Mouse (Mus musculus): ENCODE measurements around the gene Ptges2. TPM values are rescaled to one million over a fixed set of nuclear protein-coding genes. Genes with fewer than 3 reads are reported as not detected.

Gene Ptges2
- polyA plus RNA-seq, 1 experiment from 2014 or later, result 44.8 TPM

- Histone ChIP-seq H3K36me3 (ENCODE audit: insufficient read depth, low read length) (no peaks in the 10 kb centered on the region), H3K4me1 (replicated peaks; ENCODE audit: insufficient read depth, low read length) (peaks cover 45% of the 10 kb centered on the region)
These were observed 33.7 kb downstream of the Ptges2 start for GRCm38 (mm10) chr2:32429215-32429891.

GRCm38 (mm10) chr2:32430701-32431676 is 35.3 kb downstream of the Ptges2 start:
- no peak for TF ChIP-seq CTCF (IDR thresholded peaks at IDR 0.05; ENCODE audit: low read depth)
- peak overlapping the region; percentile 56 for H3K4me2 ChIP-seq (ENCODE audit: low read length)
- peak overlapping the region; percentile 49 for H3K9ac ChIP-seq (ENCODE audit: low read depth, low read length)
- no peaks in the 10 kb centered on the region for H3K36me3 ChIP-seq (ENCODE audit: insufficient read depth, low read length)
- no peaks in the 10 kb centered on the region for H3K9me3 ChIP-seq (replicated peaks; ENCODE audit: low read length)
- no peaks in the 10 kb centered on the region for H3K27me3 ChIP-seq (ENCODE audit: insufficient read depth, low read length)
- peak overlapping the region; percentile 28 for H3K4me3 ChIP-seq (replicated peaks; ENCODE audit: low read depth, low read length)
- peak overlapping the region; percentile 65 for H3K27ac ChIP-seq
- WGBS, result 7% methylated on average over 18 of the region's 18 CpGs
- peak; percentile 89 for ATAC-seq (replicated peaks; ENCODE audit: low FRiP score, low read depth)
- peak; percentile 97 for DNase-seq (ENCODE audit: low spot score)
- peaks cover 33% of the 10 kb centered on the region; the same call in 1 of the 2 replicates for H3K4me1 ChIP-seq (replicated peaks; ENCODE audit: insufficient read depth, low read length)

More at GRCm38 (mm10) chr2:32429215-32429891, 33.7 kb downstream of the Ptges2 start:
- 47% methylated on average over 4 of the region's 4 CpGs for WGBS
- no peak overlapping the region for H3K4me3 ChIP-seq (replicated peaks; ENCODE audit: low read depth, low read length)
- DNase-seq (ENCODE audit: low spot score) (no peak), ATAC-seq (replicated peaks; ENCODE audit: low FRiP score, low read depth) (no peak)
- no peak for TF ChIP-seq CTCF (IDR thresholded peaks at IDR 0.05; ENCODE audit: low read depth)
- H3K9ac ChIP-seq (ENCODE audit: low read depth, low read length), result no peak overlapping the region
- no peaks in the 10 kb centered on the region for H3K9me3 ChIP-seq (replicated peaks; ENCODE audit: low read length)
- H3K27me3 ChIP-seq (ENCODE audit: insufficient read depth, low read length), result no peaks in the 10 kb centered on the region
- peak overlapping the region; percentile 60; the same call in 1 of the 2 replicates for H3K27ac ChIP-seq
- H3K4me2 ChIP-seq (ENCODE audit: low read length), result peak overlapping the region; percentile 39

DNA sequence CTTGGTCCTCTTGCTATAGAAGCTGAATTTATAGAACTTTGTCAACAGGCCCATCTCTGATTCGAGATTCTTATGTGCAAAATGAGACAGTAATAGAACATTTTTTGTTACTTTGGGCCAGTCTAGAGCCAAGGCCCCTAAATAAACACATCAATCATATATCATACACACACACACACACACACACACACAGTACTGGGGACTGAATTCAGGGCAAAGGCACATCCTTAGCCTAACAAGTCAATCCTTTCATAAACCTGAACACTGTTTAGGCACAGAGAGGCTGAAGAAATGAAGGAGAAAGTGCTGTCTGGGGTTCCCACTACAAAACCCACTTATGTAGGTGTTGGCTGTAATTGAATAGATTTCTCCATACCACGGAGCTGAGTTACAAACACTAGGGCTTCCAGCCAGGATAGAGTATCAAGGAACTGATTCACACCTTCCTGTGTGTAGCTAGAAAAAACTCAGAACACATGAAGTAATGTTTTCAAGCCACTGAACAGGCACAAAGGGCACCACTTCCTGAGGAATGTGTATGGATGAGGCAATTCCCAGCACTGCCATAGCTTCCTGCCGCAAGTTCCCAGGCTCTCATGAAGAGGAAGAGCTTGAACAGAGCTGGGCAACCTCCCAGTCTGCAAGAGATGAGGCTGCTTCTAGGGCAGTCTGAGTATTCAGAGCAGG is 41.1 kb downstream of the Ptges2 start:
- peak; percentile 75 for DNase-seq (ENCODE audit: low spot score)
- TF ChIP-seq CTCF (IDR thresholded peaks at IDR 0.05; ENCODE audit: low read depth), result no peak
- 50% methylated on average over 3 of the region's 3 CpGs for WGBS

DNA sequence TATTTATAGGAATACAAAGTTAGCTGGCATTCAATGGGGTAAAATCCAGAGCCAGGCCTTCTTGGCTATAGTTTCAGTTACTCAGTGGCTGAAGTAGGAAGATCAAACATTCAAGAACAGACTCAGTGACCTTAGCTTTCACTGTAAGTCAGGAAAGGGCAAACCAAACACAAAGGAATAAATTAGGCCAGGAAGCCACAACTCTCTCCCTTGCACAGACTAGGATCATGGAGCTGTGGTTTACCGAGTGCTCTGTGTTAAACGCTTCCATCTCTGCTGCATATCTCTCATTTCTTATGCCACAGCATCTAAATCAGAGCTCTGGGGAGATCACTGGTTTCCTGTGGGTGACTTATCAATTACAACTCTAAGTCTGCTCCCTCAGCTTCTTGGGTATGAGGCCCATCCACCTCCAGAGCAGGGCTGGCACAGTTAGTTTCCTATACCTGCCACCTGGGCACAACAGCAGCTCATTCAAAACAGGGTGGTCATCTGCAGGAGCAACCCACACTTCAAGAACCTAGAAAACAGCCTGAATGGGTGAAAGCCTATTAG is 42.0 kb downstream of the Ptges2 start:
- Histone ChIP-seq H3K4me2 (ENCODE audit: low read length) (no peak overlapping the region), H3K4me1 (replicated peaks; ENCODE audit: insufficient read depth, low read length) (peaks cover 8% of the 10 kb centered on the region; the same call in 1 of the 2 replicates), H3K9ac (ENCODE audit: low read depth, low read length) (no peak overlapping the region), H3K4me3 (replicated peaks; ENCODE audit: low read depth, low read length) (no peak overlapping the region), H3K36me3 (ENCODE audit: insufficient read depth, low read length) (no peaks in the 10 kb centered on the region), H3K27ac (peak overlapping the region; percentile 32), H3K9me3 (replicated peaks; ENCODE audit: low read length) (no peaks in the 10 kb centered on the region), H3K27me3 (ENCODE audit: insufficient read depth, low read length) (no peaks in the 10 kb centered on the region)
- no peak for ATAC-seq (replicated peaks; ENCODE audit: low FRiP score, low read depth)
- no peak for DNase-seq (ENCODE audit: low spot score)
- WGBS, result 75% methylated on average over 2 of the region's 2 CpGs
- TF ChIP-seq CTCF (IDR thresholded peaks at IDR 0.05; ENCODE audit: low read depth), result no peak

More for the DNA sequence above, 41.1 kb downstream of the Ptges2 start:
- Histone ChIP-seq H3K4me2 (ENCODE audit: low read length) (no peak overlapping the region), H3K9ac (ENCODE audit: low read depth, low read length) (no peak overlapping the region), H3K4me1 (replicated peaks; ENCODE audit: insufficient read depth, low read length) (peaks cover 8% of the 10 kb centered on the region; the same call in 1 of the 2 replicates), H3K9me3 (replicated peaks; ENCODE audit: low read length) (no peaks in the 10 kb centered on the region), H3K4me3 (replicated peaks; ENCODE audit: low read depth, low read length) (no peak overlapping the region), H3K27me3 (ENCODE audit: insufficient read depth, low read length) (no peaks in the 10 kb centered on the region), H3K36me3 (ENCODE audit: insufficient read depth, low read length) (no peaks in the 10 kb centered on the region), H3K27ac (peak overlapping the region; percentile 32)
- 0 out of 2 replicates have a peak, but pooled peaks have one; percentile 13 for ATAC-seq (replicated peaks; ENCODE audit: low FRiP score, low read depth)

GRCm38 (mm10) chr2:32438733-32439132 is 43.0 kb downstream of the Ptges2 start:
- 0 out of 2 replicates have a peak, but pooled peaks cover 1% of the 10 kb centered on the region for H3K36me3 ChIP-seq (ENCODE audit: insufficient read depth, low read length)
- 0 out of 2 replicates have a peak overlapping the region, but pooled peaks have one; percentile 47 for H3K27ac ChIP-seq
- H3K4me1 ChIP-seq (replicated peaks; ENCODE audit: insufficient read depth, low read length), result peaks cover 8% of the 10 kb centered on the region; the same call in 1 of the 2 replicates
- H3K27me3 ChIP-seq (ENCODE audit: insufficient read depth, low read length), result no peaks in the 10 kb centered on the region
- no peak overlapping the region for H3K4me2 ChIP-seq (ENCODE audit: low read length)
- H3K9me3 ChIP-seq (replicated peaks; ENCODE audit: low read length), result no peaks in the 10 kb centered on the region
- no peak overlapping the region for H3K4me3 ChIP-seq (replicated peaks; ENCODE audit: low read depth, low read length)
- TF ChIP-seq CTCF (IDR thresholded peaks at IDR 0.05; ENCODE audit: low read depth), result no peak
- 67% methylated on average over 3 of the region's 3 CpGs for WGBS
- ATAC-seq (replicated peaks; ENCODE audit: low FRiP score, low read depth) (no peak), DNase-seq (ENCODE audit: low spot score) (no peak)
- no peak overlapping the region for H3K9ac ChIP-seq (ENCODE audit: low read depth, low read length)
